Mouse (Mus musculus): ENCODE data around the gene Cobl.

Cobl gene

DNA sequence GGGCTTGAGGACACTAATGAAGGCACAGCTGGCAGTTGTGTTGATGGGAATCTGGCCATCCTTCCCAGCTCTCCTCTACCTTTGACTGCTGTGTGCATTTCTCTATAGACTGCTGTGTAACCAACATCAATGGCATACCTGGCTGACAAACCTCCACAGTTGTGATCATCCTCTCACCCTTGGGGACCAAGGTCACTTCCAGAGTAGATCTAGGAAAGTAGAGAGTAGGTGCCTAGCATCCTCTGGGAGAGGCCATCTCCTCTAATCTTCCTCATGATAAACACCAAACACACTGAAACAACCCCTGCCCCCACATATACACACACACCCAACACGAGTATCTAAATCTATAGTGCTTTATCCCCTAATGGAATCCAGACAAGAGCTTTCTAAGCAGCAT lies 70.1 kb downstream of the Cobl start:
- ATAC-seq (ENCODE audit: insufficient number of reproducible peaks, low FRiP score, low TSS enrichment), result no peak

DNA sequence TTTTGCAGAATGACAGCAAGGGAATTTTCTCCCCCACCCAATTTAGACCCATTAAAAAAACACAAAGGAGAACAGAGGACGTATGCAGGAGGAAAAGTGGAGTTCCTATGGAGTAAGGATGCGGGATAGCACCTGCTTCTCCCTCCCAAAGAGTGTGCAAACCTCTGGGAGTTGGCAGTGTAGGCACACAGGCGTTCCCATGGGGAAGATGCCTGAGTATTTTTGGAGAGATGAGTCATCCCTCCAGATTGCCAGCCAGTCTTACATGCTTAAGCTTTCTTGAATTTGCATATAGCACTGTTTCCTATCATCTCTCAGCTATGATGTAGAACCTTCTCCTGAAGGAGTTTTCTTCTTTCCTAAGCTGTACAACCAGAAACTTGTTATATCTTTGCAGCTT lies 70.6 kb downstream of the Cobl start:
- no peak for ATAC-seq (ENCODE audit: insufficient number of reproducible peaks, low FRiP score, low TSS enrichment)

DNA sequence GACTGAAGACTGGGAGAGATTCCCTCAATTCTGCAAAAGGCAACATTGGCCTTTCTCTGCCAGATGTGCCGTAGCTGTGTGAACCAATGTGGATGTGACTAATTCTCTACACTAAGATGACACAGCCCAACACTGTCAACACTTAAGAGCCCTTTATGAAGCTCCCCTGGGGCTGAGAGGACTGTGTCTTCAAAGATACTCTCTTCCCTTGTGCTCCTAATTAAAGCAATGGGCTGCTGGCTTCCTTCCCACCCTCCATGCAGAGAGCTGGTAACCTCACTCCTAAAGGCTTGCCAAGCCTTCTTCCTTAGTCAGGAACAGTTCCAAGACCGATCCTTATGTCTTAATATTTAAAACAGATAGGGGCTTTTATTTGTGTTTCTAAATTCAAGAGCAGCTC lies 79.9 kb downstream of the Cobl start:
- ATAC-seq (ENCODE audit: insufficient number of reproducible peaks, low FRiP score, low TSS enrichment), result peak; percentile 58; the same call in 1 of the 2 replicates

DNA sequence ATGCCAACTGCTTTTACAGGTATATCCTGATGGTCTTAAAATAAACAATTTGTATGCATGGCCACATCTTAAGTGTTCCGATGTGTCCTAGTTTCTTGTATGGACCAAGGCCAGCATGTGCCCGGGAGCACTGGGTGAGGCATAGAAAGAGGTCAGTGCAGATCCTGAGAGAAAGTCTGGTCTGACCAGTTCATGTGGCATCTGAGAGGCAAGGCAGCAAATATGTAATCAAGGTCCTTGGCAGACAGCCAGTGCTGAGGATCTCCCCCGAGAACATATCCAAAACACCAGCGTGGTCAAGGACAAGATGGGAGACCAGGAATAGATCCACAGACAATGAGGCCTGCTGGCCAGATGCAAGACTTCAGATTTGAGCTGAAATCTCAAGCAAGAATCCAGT lies 81.8 kb downstream of the Cobl start:
- ATAC-seq (ENCODE audit: insufficient number of reproducible peaks, low FRiP score, low TSS enrichment), result no peak

DNA sequence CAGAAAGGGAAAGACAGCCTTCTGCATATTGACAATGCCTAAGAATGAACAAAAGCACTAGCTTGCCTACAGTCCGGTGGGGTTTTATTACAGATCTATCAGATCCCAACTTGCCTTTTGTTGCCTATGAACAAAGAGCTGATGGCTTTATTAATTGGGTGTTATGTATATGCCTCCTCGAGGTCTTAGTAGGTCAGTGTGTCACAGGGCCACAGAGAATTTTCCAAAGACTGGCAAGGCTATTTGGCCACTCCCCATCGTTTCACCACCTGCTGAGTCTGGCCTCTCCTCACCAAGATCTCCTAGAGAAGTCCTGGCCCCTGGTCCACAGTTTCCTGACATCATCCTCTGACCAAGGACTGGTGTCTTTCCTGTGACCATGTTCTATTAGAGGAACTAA lies 83.7 kb downstream of the Cobl start:
- no peak for ATAC-seq (ENCODE audit: insufficient number of reproducible peaks, low FRiP score, low TSS enrichment)

DNA sequence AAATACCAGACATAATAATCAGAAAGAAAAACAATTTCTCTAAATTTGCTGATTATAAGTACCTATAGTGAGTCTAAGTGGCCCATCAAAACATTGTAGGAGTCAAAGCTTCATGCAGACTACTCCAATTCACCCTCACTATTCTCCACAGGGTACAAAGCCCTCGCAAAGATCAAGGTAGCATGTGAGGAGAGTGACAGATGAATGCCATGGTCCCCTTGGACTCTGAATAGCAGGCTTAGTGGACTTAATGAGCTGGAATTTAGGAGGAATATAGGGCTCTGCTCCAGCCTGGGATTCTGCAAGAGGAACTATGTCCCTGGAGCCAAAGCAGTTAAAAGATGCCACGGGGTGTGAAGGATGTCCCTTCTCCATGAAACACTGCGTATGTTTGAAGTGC lies 88.1 kb downstream of the Cobl start:
- ATAC-seq (ENCODE audit: insufficient number of reproducible peaks, low FRiP score, low TSS enrichment), result no peak

DNA sequence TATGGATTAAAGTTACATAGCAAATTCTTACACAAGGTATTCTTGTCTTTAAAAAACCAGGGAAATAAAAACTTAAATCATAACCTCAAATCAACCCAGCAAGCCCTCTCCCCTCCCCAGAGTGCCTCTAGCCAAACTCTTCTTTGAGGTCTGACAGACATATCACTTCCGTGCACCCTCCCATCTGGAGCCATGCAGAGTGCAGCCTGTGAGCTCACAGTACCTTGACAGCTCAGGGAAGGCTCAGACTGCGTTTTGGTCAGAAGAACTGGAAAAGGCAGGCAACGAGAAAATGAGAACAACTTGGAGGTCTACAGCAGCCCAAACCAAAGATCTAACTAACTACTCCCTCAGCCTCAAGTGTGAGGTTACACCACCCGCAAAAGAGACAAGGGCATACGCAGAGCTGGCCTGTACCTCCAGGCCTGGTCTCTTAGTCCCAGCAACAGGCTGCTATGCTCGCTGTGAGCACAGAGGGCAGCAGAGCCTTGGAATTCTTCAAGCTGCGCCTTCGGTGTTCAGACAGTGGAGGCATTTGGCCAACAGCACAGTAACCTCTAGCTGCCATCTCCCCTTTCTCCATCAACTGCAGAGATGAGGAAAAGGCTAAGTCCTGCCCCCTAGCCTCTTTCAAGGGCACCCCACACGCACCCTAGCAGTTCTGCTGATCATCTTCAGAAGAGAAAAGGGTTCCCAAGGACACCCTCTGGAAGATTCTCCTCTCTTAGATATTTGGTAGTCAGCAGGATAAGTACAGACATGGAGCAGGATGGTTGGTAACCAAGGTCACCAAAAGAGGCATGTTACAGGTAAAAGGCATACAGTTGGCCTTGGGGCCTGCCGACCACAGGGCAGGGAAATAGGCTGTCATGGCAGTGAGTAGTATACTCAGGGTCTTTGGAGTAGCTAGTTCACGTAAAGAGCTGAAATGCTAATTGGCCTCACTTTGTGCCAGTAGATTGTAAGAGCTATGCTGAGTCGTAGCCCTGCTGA lies 91.4 kb downstream of the Cobl start:
- peak; percentile 74 for ATAC-seq (ENCODE audit: insufficient number of reproducible peaks, low FRiP score, low TSS enrichment)

DNA sequence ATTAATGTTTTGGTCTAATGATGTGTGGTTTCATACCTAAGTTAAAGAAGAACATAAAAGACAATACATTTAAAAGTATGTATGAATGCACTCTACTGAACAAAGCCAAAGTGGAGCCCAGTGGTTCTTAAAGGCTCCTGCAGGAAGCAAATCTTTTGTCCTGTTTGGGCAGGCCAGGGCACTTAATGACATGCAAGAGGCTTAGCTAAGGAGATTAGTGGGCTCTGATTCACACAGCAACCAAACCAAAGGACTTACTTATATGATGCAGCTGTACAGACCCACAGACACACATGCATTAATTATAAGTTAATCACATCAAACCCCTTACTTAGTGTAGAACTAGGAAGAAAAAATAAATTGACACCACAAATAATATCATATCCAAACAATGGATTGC lies 93.8 kb downstream of the Cobl start:
- ATAC-seq (ENCODE audit: insufficient number of reproducible peaks, low FRiP score, low TSS enrichment), result no peak

DNA sequence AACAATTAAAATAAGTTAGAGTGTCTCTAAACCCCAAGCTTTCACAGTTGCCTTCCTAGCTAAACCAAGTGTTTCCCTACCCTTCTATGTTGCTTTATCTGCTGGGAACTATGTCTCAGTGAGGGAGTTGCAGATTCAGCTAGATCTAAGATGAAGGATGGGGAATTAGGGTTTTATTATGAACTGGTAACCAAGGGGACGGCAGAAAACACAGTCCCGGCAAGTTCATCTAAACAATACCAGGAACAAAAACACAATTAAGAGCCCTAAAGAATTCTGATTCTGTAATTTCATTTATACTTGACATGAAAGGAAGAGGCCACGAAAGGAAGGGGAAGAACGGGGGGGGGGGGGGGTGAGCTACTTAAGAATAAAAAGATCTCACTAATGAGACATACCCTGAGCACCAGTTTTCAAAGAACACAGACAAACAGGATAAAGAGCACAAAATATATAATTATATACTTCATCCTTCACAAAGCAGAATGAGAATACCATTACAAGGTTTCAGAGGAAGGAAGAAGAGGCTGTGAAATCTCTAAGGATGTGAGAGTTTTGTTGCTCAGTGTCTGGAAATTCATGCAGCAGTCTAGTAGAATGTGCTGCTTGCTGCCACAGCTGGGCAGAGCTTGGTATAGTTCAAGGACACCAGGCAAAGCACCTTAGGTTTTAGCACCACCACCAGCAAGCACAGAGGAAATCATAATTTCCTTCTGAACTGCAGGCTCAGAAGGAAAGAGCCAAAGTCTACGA lies 97.2 kb downstream of the Cobl start:
- no peak for ATAC-seq (ENCODE audit: insufficient number of reproducible peaks, low FRiP score, low TSS enrichment)

DNA sequence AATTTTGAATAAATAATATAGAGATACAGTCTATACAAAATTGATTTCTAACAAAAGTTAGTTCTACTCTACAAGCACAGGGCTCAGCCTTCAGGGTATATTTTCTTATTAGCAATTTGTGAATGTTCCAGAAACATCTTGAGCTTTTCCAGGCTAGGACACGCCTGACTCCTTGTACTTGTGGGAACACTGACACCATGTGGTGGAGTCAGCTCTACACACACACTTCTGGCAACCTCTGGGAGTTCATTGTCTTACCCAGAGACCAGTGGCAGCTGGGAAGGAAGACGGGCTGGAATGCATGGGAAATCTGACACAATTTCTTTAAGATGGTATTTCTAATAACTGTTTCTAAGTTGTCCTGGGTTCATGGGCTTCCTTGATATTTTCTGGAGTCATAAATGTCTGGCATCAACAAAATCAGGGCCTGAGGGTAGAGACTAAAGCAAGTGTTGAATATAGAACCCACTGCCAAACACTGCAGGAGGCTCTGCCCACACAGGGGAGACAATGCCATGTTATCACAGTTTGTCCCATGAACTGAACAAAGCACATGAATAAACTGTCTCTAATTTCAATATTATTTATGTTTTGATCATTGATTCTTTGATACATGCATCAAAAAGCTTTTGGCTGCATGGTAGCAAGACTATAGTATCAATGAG lies 105.3 kb downstream of the Cobl start:
- ATAC-seq (ENCODE audit: insufficient number of reproducible peaks, low FRiP score, low TSS enrichment), result no peak

DNA sequence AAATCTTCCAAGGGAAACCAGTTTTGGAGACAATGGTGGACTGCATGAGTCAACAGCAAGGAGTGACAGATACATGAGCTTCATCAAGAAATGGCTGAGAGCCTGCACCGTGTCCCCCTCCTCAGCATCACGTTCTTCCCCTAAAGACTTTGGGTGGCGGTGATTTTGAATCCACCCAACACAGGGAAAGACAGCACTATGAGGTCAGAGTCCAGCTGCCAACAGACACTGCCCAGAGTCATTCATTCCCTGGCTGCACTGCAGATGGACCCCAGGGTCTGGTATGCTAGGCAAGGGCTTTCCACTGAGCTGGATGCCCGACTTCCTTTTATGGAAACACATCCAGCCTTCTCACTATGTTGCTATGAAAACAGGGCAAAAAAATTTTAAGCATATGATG lies 106.2 kb downstream of the Cobl start:
- ATAC-seq (ENCODE audit: insufficient number of reproducible peaks, low FRiP score, low TSS enrichment), result no peak

DNA sequence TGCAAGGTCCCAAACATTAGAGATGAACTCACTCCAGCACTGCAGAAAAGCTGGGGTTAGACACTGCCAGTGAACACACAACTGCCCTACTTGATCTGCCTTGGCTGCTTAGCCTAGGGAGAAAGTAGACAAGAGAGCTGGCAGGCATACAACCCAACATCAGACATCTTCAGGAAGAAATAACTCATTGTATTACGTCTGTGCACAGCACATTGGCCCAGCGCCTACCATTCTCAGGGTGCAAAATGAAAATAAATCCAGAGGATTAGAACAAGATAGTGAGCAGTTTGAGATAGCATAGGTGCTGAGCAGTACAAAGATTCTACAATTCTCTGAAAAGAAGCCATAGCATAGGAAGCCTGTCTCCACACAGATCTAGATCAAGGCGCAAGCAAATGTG lies 109.1 kb downstream of the Cobl start:
- ATAC-seq (ENCODE audit: insufficient number of reproducible peaks, low FRiP score, low TSS enrichment), result no peak

DNA sequence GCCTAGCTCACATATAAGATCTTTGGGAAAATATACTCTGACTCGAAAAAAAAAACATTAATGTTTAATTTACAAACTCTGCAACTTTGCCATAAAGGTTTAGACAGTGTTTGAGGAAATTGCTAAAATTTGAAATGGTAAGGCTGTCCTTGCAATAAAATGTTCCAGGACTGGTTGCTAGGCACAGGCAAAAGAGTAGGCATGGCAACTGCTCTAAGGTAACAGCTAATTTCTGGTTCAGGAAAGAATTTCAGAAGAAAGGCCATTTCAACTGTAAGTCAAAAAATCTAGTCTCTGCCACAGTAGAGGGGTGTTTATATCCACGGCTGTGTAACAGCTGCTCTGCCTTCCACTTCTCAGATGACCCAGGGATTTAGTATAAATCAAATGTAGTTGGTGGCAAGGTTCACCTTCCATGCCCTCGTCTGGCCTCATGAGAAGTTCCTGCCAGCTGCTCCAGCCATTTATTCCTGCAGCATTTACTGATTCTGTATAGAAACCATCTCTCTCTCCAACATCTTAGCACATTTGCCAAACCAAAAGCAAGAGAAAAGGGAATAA lies 113.7 kb downstream of the Cobl start:
- no peak for ATAC-seq (ENCODE audit: insufficient number of reproducible peaks, low FRiP score, low TSS enrichment)

DNA sequence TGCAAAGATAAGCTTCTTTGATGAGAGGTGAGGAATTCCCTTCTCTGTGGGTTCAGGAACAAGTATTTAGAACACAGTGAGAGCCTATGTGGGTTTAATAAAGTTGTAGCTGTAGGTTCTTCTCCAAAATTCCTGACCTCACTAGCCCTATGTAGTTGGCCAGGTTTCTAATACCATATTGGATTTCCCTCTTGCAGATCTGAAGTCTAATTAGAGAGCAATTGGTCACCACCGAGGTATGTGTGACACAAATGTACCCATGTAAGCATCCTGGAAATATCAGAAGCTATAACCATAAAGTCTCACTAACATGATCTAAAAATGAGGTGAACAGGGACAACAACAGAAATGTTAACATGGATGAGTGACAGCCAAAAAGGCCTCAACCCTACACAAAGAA lies 114.7 kb downstream of the Cobl start:
- no peak for ATAC-seq (ENCODE audit: insufficient number of reproducible peaks, low FRiP score, low TSS enrichment)

DNA sequence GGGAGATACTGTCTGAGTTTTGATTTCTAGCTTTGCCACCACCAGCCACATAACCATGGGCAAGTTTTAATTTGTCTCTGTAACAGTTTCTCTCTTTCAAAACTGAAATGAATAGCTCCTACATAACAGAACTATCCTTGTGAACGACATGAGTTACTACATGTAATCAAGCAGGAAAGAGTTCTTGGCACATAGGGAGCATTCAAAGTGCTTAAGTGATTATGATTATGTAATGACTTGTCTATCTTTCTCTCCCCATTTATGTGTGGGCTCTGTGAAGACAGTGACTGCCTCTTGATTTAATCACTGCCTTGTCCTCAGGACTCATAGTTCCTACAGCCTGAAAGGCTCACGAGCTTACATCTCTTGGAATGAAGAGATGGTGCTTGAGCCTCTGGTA lies 118.3 kb downstream of the Cobl start:
- no peak for ATAC-seq (ENCODE audit: insufficient number of reproducible peaks, low FRiP score, low TSS enrichment)

DNA sequence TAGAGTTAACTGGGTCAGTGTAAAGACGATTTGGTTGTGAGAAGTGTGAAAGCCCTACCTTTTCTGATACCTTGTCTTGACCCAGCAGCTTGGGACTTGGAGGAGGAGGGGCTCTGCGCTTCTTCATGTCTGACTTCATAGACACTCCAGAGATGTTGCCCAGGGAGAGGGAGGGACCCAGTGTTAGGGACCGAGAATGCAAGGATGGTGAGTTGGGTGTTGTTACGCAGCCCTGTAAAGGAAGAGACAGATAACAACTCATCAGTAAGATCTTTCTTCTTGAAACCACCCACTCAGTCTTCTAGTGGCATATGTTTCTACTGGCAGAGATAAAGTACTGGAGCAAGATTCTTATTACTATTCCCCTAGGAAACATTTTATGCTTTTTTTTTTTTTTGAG lies 121.1 kb downstream of the Cobl start:
- no peak for ATAC-seq (ENCODE audit: insufficient number of reproducible peaks, low FRiP score, low TSS enrichment)

DNA sequence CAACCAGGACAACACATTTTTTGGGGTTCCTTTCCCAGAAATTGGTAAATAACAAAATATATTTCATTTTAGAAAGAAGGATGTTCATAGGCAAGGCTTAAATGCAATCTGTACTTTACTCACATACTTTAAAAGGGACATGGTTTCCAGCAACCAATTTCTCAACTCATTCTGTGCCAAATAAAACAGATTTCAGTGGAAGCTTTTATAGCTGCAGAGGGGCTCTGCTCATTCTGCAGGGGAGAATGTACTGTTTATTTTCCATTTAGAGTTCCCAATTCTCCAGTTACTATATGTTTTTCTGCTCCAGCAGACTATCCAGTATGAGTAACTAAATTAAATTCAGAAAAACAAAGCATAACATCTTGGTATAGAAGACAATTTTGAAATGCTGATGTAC lies 124.1 kb downstream of the Cobl start:
- no peak for ATAC-seq (ENCODE audit: insufficient number of reproducible peaks, low FRiP score, low TSS enrichment)

DNA sequence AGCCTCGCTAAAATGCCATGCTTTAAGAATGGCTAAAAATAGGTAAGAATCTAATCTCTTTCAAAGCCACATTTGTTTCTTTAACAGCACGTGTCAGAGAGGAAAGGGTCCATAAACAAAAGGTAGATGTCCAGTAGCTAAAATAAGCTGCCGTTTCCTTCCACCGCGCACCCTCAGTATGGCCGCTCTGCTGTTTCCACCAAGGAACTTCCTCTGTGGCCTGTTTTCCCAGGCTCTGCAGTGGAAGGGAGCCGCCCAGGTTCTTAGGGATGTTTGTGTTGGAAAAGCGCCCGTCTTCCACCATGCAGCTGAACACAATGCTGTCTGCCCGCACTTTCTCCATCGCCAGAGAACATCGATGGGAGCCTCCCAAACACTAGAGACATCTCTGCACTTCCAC lies 128.6 kb downstream of the Cobl start:
- ATAC-seq (ENCODE audit: insufficient number of reproducible peaks, low FRiP score, low TSS enrichment), result no peak

DNA sequence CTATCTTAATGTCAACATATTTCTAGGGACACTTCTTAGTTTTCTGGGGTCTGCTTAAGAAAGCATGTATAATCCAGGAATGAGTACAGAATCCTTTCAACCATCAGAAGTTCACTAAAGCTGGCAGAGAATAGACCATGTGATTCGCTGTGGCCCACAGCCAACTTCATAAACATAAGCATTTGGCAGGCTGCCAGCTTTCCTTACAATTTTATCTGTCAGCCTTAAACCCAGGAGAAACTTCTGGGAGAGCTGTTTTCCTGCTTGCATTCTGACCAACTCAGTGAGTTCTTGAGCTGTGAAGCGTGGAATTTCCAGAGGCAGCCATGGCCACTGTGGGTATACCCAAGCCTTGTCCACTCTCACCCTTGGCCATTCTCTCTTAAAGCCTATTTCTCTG lies 132.8 kb downstream of the Cobl start:
- no peak for ATAC-seq (ENCODE audit: insufficient number of reproducible peaks, low FRiP score, low TSS enrichment)

DNA sequence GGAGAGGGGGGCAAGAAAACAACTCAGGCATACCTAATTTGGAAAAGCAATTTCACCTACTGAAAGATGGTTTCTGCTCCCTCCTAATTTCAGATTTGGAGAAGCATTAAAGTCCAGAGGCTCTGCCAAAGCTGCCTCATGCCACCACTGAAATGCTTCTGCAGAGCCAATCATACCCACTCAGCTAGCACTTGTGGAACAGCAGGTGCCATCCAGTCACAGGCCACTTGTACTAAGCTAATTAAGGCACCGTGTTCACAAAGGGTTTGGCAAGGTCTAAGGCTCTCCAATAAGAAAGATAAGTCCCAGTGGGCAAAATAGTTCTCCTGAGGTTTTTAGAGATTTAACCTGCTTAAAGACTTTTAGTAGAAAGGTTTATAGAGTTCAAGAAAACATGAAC lies 143.3 kb downstream of the Cobl start:
- no peak for ATAC-seq (ENCODE audit: insufficient number of reproducible peaks, low FRiP score, low TSS enrichment)

DNA sequence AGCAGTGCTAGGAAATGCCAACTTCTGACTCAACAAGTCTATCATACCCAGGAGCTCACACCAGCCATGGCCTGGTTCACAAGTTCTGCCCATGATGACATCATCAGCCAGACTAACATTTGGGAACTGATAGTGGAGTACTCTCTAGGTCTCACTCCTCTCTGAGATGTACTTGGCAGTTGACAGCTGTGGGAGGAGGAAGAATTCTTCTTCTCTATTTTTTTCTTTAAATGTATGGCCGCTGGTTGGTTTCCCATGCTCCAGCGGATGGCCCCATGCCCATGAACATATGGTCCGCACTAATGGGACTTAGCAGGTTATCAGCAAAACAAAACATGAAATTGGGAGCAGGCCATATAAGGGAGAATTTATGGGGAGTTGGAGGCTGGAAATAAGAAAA lies 145.4 kb downstream of the Cobl start:
- no peak for ATAC-seq (ENCODE audit: insufficient number of reproducible peaks, low FRiP score, low TSS enrichment)
